Mouse (Mus musculus) testis, adult 2 months (tissue): Measurements from ENCODE around the gene Gm42669. TPM values are rescaled to one million over a fixed set of nuclear protein-coding genes. Genes with fewer than 3 reads are reported as not detected.

Source experiments
- H3K27ac ChIP-seq: fragments of 200-500 bp; 2 replicates; pipeline ENCODE4 v1.5.1; 2012; ENCODE audit warnings: low read depth, low read length; ENCODE audit not compliant: control insufficient read depth, insufficient read depth
- H3K27me3 ChIP-seq: fragments of 200-500 bp; 2 replicates; pipeline ENCODE4 v1.6.1; 2012; ENCODE audit warnings: mild to moderate bottlenecking, low read length, moderate library complexity; ENCODE audit not compliant: control insufficient read depth, insufficient read depth
- H3K36me3 ChIP-seq: fragments of 200-500 bp; 2 replicates; pipeline ENCODE4 v1.6.1; 2012; ENCODE audit warnings: mild to moderate bottlenecking, low read length; ENCODE audit not compliant: control insufficient read depth, insufficient read depth
- H3K4me1 ChIP-seq: fragments of 200-500 bp; 2 replicates; pipeline ENCODE4 v1.6.1; 2012; ENCODE audit warnings: low read length; ENCODE audit not compliant: control insufficient read depth, insufficient read depth
- H3K4me3 ChIP-seq: fragments of 200-500 bp; 2 replicates; pipeline ENCODE4 v1.5.1; 2012; ENCODE audit warnings: low read depth, mild to moderate bottlenecking, low read length, moderate library complexity, mixed read lengths; ENCODE audit not compliant: control insufficient read depth
- CTCF ChIP-seq: fragments of 200-500 bp; IDR thresholded peaks from 2 replicates; pipeline ENCODE4 v1.5.1; 2012; ENCODE audit warnings: low read depth, mild to moderate bottlenecking, inconsistent platforms, low read length, moderate library complexity; ENCODE audit not compliant: control insufficient read depth, insufficient read depth, insufficient replicate concordance
- POLR2A ChIP-seq: fragments of 200-500 bp; IDR thresholded peaks from 2 replicates; pipeline ENCODE4 v1.6.1; 2012; ENCODE audit warnings: low read depth, mild to moderate bottlenecking, inconsistent platforms, low read length, moderate library complexity; ENCODE audit not compliant: control insufficient read depth
- polyA plus RNA-seq: library from polyadenylated mRNA; depleted of rRNA; stranded (reverse); fragments of >200 nt; gene quantifications from 2 replicates; pipeline ENCODE4 v1.2.3, GENCODE M21; 2012; rRNA removed

Gene Gm42669
- polyA plus RNA-seq, result 0.05 and 0.11 TPM in 2 replicates

DNA sequence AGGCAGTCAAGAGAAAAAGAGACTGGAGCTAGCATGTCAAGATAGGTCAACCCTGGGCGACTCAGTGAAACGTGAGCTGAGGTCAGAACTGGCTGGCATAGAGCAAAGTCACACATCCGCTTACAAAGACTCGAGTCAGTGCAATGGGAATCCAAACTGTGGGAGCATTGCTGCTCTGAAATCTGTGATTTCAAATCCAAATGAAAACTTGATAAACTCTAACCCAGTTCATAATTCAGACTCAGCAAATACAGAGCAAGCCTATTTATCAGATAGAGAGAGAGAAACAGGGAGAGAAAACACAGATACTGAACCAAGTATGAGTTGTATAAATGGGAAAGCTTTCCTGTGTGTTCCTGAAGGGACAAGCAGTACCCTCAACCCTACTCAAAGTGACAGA, at the start of gene Gm42669:
Gm42669 (plus strand) TSS at position 301 of the 400 bp plus-strand sequence.
- no peak within 1 kb of the TSS for H3K4me3 ChIP-seq
- H3K27ac ChIP-seq, result no peak within 1 kb of the TSS
- peaks cover 3% of the 10 kb centered on the region; the same call in 1 of the 2 replicates for H3K36me3 ChIP-seq
- no peak for TF ChIP-seq POLR2A
- no peak for TF ChIP-seq CTCF
- H3K4me1 ChIP-seq, result no peaks in the 10 kb centered on the region
- H3K27me3 ChIP-seq, result no peaks in the 10 kb centered on the region

DNA sequence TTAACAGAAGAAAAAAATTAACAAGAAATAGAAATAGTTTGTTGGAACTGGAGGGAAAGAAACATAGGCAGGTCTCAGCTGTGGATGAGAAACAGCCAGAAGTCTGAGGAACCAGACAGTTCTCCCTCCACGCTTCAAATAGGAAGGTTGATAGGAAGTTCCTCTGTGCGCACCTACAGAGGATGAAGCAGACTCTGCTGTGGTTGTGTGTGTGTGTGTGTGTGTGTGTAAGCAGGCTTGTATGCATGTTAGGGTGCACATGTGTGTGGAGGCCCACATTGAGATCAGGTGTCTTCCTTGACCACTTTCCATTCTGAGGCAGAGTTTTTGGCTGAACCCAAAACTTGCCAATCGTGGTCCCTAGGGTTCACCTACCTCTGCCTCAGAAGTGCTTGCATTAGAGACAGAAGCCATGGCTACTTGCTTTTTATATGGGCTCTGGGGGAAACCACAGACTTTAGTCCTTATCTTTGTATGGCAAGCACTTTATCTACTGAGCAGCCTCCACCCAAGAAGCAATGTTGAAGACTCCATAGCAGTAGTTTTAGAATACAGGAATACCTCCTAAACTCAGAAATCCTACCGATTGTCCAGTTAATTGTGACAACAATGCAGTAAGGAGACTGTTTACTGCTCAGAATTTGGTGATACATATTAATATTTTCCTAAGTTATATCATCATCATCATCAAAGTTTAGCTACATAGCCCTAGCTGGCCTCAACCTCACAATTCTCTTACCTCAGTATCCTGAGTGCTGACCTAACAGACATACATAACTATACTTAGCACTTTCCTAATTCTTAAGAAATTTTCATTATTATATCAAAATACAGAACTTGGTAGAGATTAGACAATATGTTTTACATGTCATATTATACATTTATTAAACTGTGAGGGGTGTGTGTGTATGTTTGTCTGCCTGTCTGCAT, 45.0 kb upstream of the Gm42669 start:
- no peak overlapping the region for H3K27ac ChIP-seq

DNA sequence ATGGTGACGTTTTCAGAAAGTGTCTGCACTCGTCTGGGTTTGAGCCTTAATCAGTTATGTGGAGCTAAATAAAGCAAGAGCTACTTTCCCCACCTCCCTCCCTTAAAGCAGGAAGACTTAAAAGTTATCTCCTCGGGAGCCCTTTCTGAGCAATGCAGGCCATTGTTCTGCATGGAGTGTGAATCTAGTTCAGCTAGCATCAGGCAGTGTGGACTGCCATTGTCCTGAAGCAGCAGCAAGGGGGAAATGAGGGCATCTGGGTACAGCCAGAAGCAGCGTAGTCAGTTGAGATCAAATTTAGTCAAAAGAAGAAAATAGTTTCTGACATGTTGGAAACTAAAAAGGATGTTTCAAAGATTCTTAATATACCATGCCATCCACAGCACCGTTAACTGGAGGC, 40.9 kb upstream of the Gm42669 start:
- no peaks in the 10 kb centered on the region for H3K27me3 ChIP-seq
- TF ChIP-seq POLR2A (no peak), CTCF (no peak)
- H3K27ac ChIP-seq, result no peak overlapping the region
- no peak overlapping the region for H3K4me3 ChIP-seq
- no peaks in the 10 kb centered on the region; the same call in 1 of the 2 replicates for H3K36me3 ChIP-seq
- no peaks in the 10 kb centered on the region for H3K4me1 ChIP-seq

More for the DNA sequence above, 45.0 kb upstream of the Gm42669 start:
- Histone ChIP-seq H3K27me3 (no peaks in the 10 kb centered on the region), H3K4me1 (no peaks in the 10 kb centered on the region), H3K4me3 (no peak overlapping the region), H3K36me3 (no peaks in the 10 kb centered on the region; the same call in 1 of the 2 replicates)
- TF ChIP-seq CTCF (no peak), POLR2A (no peak)

DNA sequence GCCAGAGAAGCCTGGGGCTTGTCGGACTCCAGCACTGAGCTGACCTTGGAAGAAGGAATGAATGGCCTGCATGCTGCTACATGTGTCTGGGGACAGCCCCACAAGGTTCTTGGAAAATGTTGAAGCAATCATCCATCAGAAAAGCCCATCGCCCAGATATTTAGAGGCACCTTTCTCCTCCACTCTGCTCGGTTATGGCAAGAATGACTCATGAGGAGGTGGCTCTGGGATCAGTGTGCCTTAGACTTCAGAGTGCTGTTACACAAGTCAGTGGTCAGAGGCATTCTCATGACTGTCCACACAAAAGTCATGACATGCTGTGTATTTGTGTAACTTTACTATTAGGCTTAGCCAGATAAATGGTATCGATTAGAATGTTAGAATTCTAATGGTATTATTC, 40.3 kb upstream of the Gm42669 start:
- TF ChIP-seq CTCF (no peak), POLR2A (no peak)
- H3K27ac ChIP-seq, result no peak overlapping the region
- no peak overlapping the region for H3K4me3 ChIP-seq
- H3K27me3 ChIP-seq, result no peaks in the 10 kb centered on the region
- no peaks in the 10 kb centered on the region for H3K4me1 ChIP-seq
- no peaks in the 10 kb centered on the region for H3K36me3 ChIP-seq

DNA sequence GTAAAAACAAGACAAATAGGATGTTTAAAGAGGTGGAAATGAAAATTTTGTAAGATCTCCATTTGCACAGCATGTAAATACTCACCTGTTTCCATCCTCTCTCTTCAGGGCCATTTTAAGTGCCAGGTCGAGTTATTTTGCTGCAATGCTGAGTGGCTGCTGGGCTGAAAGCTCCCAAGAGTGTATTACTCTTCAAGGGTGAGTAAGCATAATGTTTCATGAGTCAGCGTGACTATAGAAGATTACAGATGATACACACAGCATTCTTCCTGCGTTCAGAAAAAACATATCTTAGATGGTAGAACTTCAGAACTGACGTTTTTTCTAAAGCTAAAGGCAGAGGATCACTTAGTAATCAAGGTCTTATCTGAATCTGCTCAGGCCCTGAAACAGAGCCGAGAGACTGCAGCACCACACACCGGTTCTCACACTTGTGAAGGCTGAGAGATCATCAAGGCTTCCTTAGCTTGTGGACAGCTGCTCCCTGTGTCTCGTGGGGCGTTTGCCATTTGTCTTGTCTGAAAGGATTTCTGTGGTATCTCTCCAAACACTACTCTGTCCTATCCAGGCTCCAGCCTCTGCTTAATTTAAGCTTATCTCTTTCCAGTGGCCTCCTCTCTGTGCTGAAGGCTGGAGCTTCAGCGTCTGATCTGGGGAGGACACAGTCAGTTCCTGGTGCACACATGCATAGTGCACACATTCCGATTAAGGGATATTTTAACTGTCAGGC, 36.7 kb upstream of the Gm42669 start:
- Histone ChIP-seq H3K36me3 (no peaks in the 10 kb centered on the region), H3K4me3 (no peak overlapping the region), H3K27me3 (no peaks in the 10 kb centered on the region), H3K4me1 (no peaks in the 10 kb centered on the region), H3K27ac (no peak overlapping the region)
- no peak for TF ChIP-seq POLR2A
- TF ChIP-seq CTCF, result no peak

DNA sequence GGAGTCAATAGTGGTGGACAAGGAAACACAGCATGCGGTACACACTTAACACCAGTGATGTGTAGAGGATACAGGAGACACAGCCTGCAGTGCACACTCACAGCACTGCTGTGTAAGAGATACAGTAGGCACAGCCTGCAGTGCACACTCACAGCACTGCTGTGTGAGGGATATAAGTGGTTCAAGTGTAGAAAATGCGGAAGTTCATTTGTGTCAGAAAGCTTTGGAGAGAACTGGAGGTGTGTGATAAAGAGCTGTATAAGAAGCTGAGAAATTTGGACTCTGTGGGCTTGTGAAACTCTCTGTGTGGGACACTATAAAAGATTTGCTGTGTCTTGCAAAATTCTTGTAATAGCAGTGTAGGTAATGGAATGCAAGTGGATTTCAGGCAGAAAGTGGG, 27.2 kb upstream of the Gm42669 start:
- no peaks in the 10 kb centered on the region for H3K27me3 ChIP-seq
- H3K4me3 ChIP-seq, result no peak overlapping the region
- H3K27ac ChIP-seq, result no peak overlapping the region
- no peak for TF ChIP-seq CTCF
- TF ChIP-seq POLR2A, result no peak
- H3K36me3 ChIP-seq, result no peaks in the 10 kb centered on the region
- no peaks in the 10 kb centered on the region for H3K4me1 ChIP-seq

DNA sequence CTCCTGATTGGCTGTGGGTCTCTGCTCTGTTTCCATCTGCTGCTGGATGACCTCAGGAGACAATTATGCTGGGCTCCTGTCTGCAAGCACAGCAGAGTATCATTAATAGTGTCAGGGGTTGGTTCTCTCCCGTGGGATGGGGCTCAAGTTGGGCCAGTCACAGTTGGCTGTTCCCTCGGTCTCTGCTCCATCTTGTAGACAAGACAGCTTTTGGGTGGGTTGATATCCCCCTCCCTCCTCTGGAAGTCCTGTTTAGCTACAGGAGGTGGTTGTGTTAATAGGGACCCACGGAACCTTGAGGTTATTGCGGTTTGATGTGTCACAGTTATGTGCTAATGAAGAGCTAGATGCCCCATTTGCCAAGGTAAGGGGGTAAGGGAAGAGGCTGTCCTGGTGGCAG, 18.4 kb upstream of the Gm42669 start:
- peaks cover 1% of the 10 kb centered on the region; the same call in 1 of the 2 replicates for H3K36me3 ChIP-seq
- H3K27ac ChIP-seq, result no peak overlapping the region
- no peak overlapping the region for H3K4me3 ChIP-seq
- H3K27me3 ChIP-seq, result no peaks in the 10 kb centered on the region
- no peaks in the 10 kb centered on the region for H3K4me1 ChIP-seq
- TF ChIP-seq POLR2A (no peak), CTCF (no peak)
